Mouse (Mus musculus) cortical plate, adult 2 months (tissue): ENCODE results near the gene Mst1.

Source experiments
- CTCF ChIP-seq: fragments of 200-500 bp; IDR thresholded peaks from 2 replicates; pipeline ENCODE4 v1.5.1; 2011; ENCODE audit warnings: mild to moderate bottlenecking, control low read depth, low read length; ENCODE audit not compliant: insufficient read depth; ENCODE audit errors: extremely low read depth
- POLR2A ChIP-seq: fragments of 200-500 bp; IDR thresholded peaks from 2 replicates; pipeline ENCODE4 v1.6.1; 2011; ENCODE audit warnings: mild to moderate bottlenecking, low read length, control low read depth; ENCODE audit not compliant: insufficient read depth; ENCODE audit errors: extremely low read depth

DNA sequence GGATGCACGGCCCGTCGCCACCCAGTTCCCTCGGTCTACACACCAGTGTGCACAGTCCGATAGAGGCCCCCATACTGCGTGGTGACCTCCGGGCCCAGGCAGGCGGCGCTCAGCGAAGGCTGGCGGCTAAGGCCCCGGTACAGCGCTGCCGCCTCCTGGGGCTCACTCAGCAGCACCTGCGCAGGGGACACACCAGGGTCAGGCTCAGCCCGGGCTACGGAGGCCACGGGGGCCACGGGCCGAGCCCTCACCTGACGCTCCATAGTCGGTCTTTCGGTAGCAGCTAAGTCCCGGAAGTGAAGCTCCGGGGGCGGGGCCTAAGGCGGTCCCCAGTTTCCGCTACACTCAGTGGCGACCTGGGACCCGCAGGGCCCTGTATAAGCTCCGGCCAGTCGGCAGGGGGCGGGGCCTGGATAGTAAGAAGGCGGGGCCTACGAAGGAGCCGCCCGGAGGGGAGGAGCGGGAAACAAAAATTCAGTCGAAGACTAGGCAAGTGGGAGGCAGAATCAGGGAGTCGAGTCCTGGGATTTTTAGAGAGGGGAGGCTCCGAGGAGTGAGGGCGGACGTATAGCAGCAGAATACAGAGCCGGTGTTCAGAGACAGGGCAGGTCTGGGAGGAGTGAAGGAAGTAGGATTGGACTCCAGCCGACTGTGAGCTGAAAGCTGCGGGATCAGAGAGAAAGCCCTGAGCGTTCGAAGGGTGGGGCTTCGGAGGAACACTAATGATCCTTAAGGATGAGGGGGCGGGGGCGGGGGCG is 14.1 kb downstream of the Mst1 start, which contains the start of gene Apeh:
- TF ChIP-seq CTCF (no peak), POLR2A (peak; percentile 28; the same call in 1 of the 2 replicates)
